Mouse (Mus musculus) small intestine, adult 2 months (tissue): ENCODE data around the gene Rab11b. TPM values are rescaled to one million over a fixed set of nuclear protein-coding genes. Genes with fewer than 3 reads are reported as not detected.

ENCODE experiments used
- H3K27ac ChIP-seq: fragments of 200-500 bp; 2 replicates; pipeline ENCODE4 v1.5.1; 2012; ENCODE audit warnings: low read depth, low read length, control low read depth, inconsistent platforms; ENCODE audit not compliant: insufficient read depth
- H3K27me3 ChIP-seq: fragments of 200-500 bp; 2 replicates; pipeline ENCODE4 v1.6.1; 2012; ENCODE audit warnings: mild to moderate bottlenecking, moderate library complexity, low read length, inconsistent platforms; ENCODE audit not compliant: control insufficient read depth, insufficient read depth
- H3K36me3 ChIP-seq: fragments of 200-500 bp; 2 replicates; pipeline ENCODE4 v1.6.1; 2012; ENCODE audit warnings: mild to moderate bottlenecking, low read length, control low read depth, inconsistent platforms; ENCODE audit not compliant: control insufficient read depth, insufficient read depth
- H3K4me1 ChIP-seq: fragments of 200-500 bp; 2 replicates; pipeline ENCODE4 v1.6.1; 2012; ENCODE audit warnings: low read length, inconsistent platforms, mixed read lengths; ENCODE audit not compliant: control insufficient read depth, insufficient read depth, insufficient read length
- H3K4me3 ChIP-seq: fragments of 200-500 bp; 2 replicates; pipeline ENCODE4 v1.5.1; 2012; ENCODE audit warnings: low read depth, mild to moderate bottlenecking, control low read depth, inconsistent platforms, low read length, moderate library complexity
- CTCF ChIP-seq: fragments of 200-500 bp; IDR thresholded peaks from 2 replicates; pipeline ENCODE4 v1.5.1; 2012; ENCODE audit warnings: low read depth, mild to moderate bottlenecking, control low read depth, inconsistent platforms, low read length, moderate library complexity, mixed read lengths; ENCODE audit not compliant: insufficient replicate concordance, insufficient read length; ENCODE audit errors: extremely low read depth
- POLR2A ChIP-seq: fragments of 200-500 bp; IDR thresholded peaks from 2 replicates; pipeline ENCODE4 v1.6.1; 2012; ENCODE audit warnings: low read depth, mild to moderate bottlenecking, control low read depth, inconsistent platforms, low read length, moderate library complexity
- WGBS: fragments of 180-500 bp; shearing (Covaris S2); methylation state at CpG from one replicate; pipeline ENCODE4 v1.1.7; 2018; 5-methylcytosine and 5-hydroxymethylcytosine counted together
- polyA plus RNA-seq: library from polyadenylated mRNA; depleted of rRNA; stranded (reverse); fragments of >200 nt; gene quantifications from 2 replicates; pipeline ENCODE4 v1.2.3, GENCODE M21; 2012

Rab11b gene
- polyA plus RNA-seq, 1 experiment = 431 TPM

- Histone ChIP-seq H3K4me1 (no peaks in the 10 kb centered on the region), H3K27me3 (no peaks in the 10 kb centered on the region), H3K36me3 (no peaks in the 10 kb centered on the region), H3K27ac (no peak overlapping the region), H3K4me3 (no peak overlapping the region)
- 45% methylated on average over 2 of the region's 2 CpGs for WGBS
- TF ChIP-seq CTCF (no peak), POLR2A (no peak)
Observed at GRCm38 (mm10) chr17:33729215-33729614, 31.1 kb downstream of the Rab11b start.

GRCm38 (mm10) chr17:33728396-33728795, 31.9 kb downstream of the Rab11b start:
- Histone ChIP-seq H3K36me3 (no peaks in the 10 kb centered on the region), H3K4me3 (no peak overlapping the region), H3K27ac (no peak overlapping the region), H3K27me3 (no peaks in the 10 kb centered on the region), H3K4me1 (no peaks in the 10 kb centered on the region)
- no peak for TF ChIP-seq CTCF
- no peak for TF ChIP-seq POLR2A
- 83% methylated on average over 2 of the region's 2 CpGs for WGBS

GRCm38 (mm10) chr17:33719736-33720378, 40.5 kb downstream of the Rab11b start:
- no peak for TF ChIP-seq POLR2A
- no peak for TF ChIP-seq CTCF

GRCm38 (mm10) chr17:33718944-33719725, 41.2 kb downstream of the Rab11b start:
- Histone ChIP-seq H3K27ac (no peak overlapping the region), H3K4me3 (no peak overlapping the region), H3K4me1 (no peaks in the 10 kb centered on the region), H3K27me3 (no peaks in the 10 kb centered on the region), H3K36me3 (no peaks in the 10 kb centered on the region)
- TF ChIP-seq CTCF = no peak
- TF ChIP-seq POLR2A = no peak
- WGBS = 41% methylated on average over 10 of the region's 10 CpGs

More at GRCm38 (mm10) chr17:33719736-33720378, 40.5 kb downstream of the Rab11b start:
- H3K27me3 ChIP-seq = no peaks in the 10 kb centered on the region
- 95% methylated on average over 7 of the region's 7 CpGs for WGBS
- no peak overlapping the region for H3K4me3 ChIP-seq
- no peak overlapping the region for H3K27ac ChIP-seq
- no peaks in the 10 kb centered on the region for H3K4me1 ChIP-seq
- H3K36me3 ChIP-seq = no peaks in the 10 kb centered on the region

GRCm38 (mm10) chr17:33718384-33718881, 41.9 kb downstream of the Rab11b start, which contains the start of gene March2:
Gene March2 (minus strand): TSS chr17:33718670.
- H3K4me1 ChIP-seq = no peaks in the 10 kb centered on the region
- H3K36me3 ChIP-seq = no peaks in the 10 kb centered on the region
- peak within 1 kb of the TSS; percentile 92 for H3K4me3 ChIP-seq
- H3K27ac ChIP-seq = peak within 1 kb of the TSS; percentile 1; the same call in 1 of the 2 replicates
- H3K27me3 ChIP-seq = no peaks in the 10 kb centered on the region
- under 1% methylated on average over 46 of the region's 46 CpGs for WGBS
- TF ChIP-seq POLR2A (peak; percentile 67; the same call in 1 of the 2 replicates), CTCF (no peak)

- Histone ChIP-seq H3K4me3 (peak overlapping the region; percentile 92), H3K27ac (peak overlapping the region; percentile 1; the same call in 1 of the 2 replicates), H3K4me1 (no peaks in the 10 kb centered on the region), H3K27me3 (no peaks in the 10 kb centered on the region), H3K36me3 (no peaks in the 10 kb centered on the region)
- whole genome bisulfite sequencing = 4% methylated on average over 8 of the region's 8 CpGs
- TF ChIP-seq POLR2A (no peak), CTCF (no peak)
Observed at GRCm38 (mm10) chr17:33717982-33718381, 42.3 kb downstream of the Rab11b start.

GRCm38 (mm10) chr17:33717246-33717645, 43.1 kb downstream of the Rab11b start:
- Histone ChIP-seq H3K36me3 (no peaks in the 10 kb centered on the region), H3K4me3 (no peak overlapping the region), H3K27me3 (no peaks in the 10 kb centered on the region), H3K4me1 (no peaks in the 10 kb centered on the region), H3K27ac (no peak overlapping the region)
- TF ChIP-seq POLR2A (no peak), CTCF (no peak)
- 95% methylated on average over 1 of the region's 1 CpGs for WGBS
